Mouse (Mus musculus) ovary, postnatal 10 days (tissue): ENCODE results near the gene Maneal.

ENCODE experiments used
- DNase-seq: peaks from one replicate; pipeline ENCODE4 v3.0.0; 2022; ENCODE audit warnings: low spot score

Maneal gene

GRCm38 (mm10) chr4:124849631-124850260 is 12.2 kb downstream of the Maneal start:
- peak; percentile 47 for DNase-seq

GRCm38 (mm10) chr4:124847573-124847972 is 14.4 kb downstream of the Maneal start:
- DNase-seq = peak; percentile 42

- no peak for DNase-seq
Observed at GRCm38 (mm10) chr4:124843493-124843892, 18.5 kb downstream of the Maneal start.

- DNase-seq = no peak
Observed at GRCm38 (mm10) chr4:124840998-124841397, 21.0 kb downstream of the Maneal start.

GRCm38 (mm10) chr4:124838035-124838700 is 23.8 kb downstream of the Maneal start:
- no peak for DNase-seq

- DNase-seq = no peak
Observed at GRCm38 (mm10) chr4:124832796-124833195, 29.2 kb downstream of the Maneal start.

- no peak for DNase-seq
Observed at GRCm38 (mm10) chr4:124829671-124830070, 32.3 kb downstream of the Maneal start.

- DNase-seq = no peak
Observed at GRCm38 (mm10) chr4:124825371-124825965, 36.5 kb downstream of the Maneal start.

GRCm38 (mm10) chr4:124824967-124825366 is 37.0 kb downstream of the Maneal start:
- no peak for DNase-seq

- no peak for DNase-seq
Observed at GRCm38 (mm10) chr4:124818832-124819231, 43.1 kb downstream of the Maneal start.

GRCm38 (mm10) chr4:124817803-124818202 is 44.2 kb downstream of the Maneal start:
- no peak for DNase-seq

GRCm38 (mm10) chr4:124815901-124816300 is 46.1 kb downstream of the Maneal start:
- DNase-seq = no peak

GRCm38 (mm10) chr4:124811347-124811975 is 50.5 kb downstream of the Maneal start:
- DNase-seq = no peak

GRCm38 (mm10) chr4:124810056-124810455 is 51.9 kb downstream of the Maneal start:
- no peak for DNase-seq

- no peak for DNase-seq
Observed at GRCm38 (mm10) chr4:124809136-124809883, 52.7 kb downstream of the Maneal start.

GRCm38 (mm10) chr4:124808511-124808910 is 53.5 kb downstream of the Maneal start:
- no peak for DNase-seq
